Mouse (Mus musculus) stomach, embryonic 15.5 days (tissue): ENCODE results near the gene Unc13b. TPM values are rescaled to one million over a fixed set of nuclear protein-coding genes. Genes with fewer than 3 reads are reported as not detected.

Source experiments
- ATAC-seq: fragments of 200-750 bp; cut with Nextera tagmentation; 2 replicates; pipeline ENCODE4 v1.8.0; 2017; ENCODE audit warnings: low read depth, moderate number of reproducible peaks, moderate TSS enrichment; ENCODE audit not compliant: insufficient read depth, low FRiP score
- H3K27ac ChIP-seq: fragments of 300-500 bp; sonication (generic); 2 replicates; pipeline ENCODE4 v1.5.1; 2015; ENCODE audit warnings: mild to moderate bottlenecking, inconsistent platforms
- H3K27me3 ChIP-seq: fragments of 300-500 bp; sonication (generic); replicated peaks from 2 replicates; pipeline ENCODE4 v1.6.1; 2015; ENCODE audit warnings: inconsistent platforms
- H3K36me3 ChIP-seq: fragments of 300-500 bp; sonication (generic); 2 replicates; pipeline ENCODE4 v1.6.1; 2015; ENCODE audit warnings: inconsistent platforms
- H3K4me1 ChIP-seq: fragments of 300-500 bp; sonication (generic); 2 replicates; pipeline ENCODE4 v1.6.1; 2015; ENCODE audit warnings: inconsistent platforms
- H3K4me2 ChIP-seq: fragments of 300-500 bp; sonication (generic); 2 replicates; pipeline ENCODE4 v1.6.1; 2015; ENCODE audit warnings: mild to moderate bottlenecking, inconsistent platforms
- H3K4me3 ChIP-seq: fragments of 300-500 bp; sonication (generic); replicated peaks from 2 replicates; pipeline ENCODE4 v1.5.1; 2015; ENCODE audit warnings: inconsistent platforms
- H3K9ac ChIP-seq: fragments of 300-500 bp; sonication (generic); 2 replicates; pipeline ENCODE4 v1.6.1; 2015; ENCODE audit warnings: inconsistent platforms
- H3K9me3 ChIP-seq: fragments of 300-500 bp; sonication (generic); 2 replicates; pipeline ENCODE4 v1.6.1; 2016; ENCODE audit warnings: inconsistent platforms
- WGBS: fragments of 180-500 bp; shearing (Covaris S2); methylation state at CpG from one replicate; pipeline ENCODE4 v1.1.7; 2015; 5-methylcytosine and 5-hydroxymethylcytosine counted together
- polyA plus RNA-seq: library from polyadenylated mRNA; unstranded; fragments of >200 nt; fragmentation: Nextera tagmentation; extraction: Ambion mirVana; gene quantifications from 2 replicates; pipeline ENCODE4 v1.2.1, GENCODE M21; 2015

The Unc13b gene
- 7.8 and 9.1 TPM in 2 replicates for polyA plus RNA-seq

- Histone ChIP-seq H3K27me3 (0 out of 2 replicates have a peak, but pooled peaks cover 4% of the 10 kb centered on the region), H3K27ac (peak within 1 kb of the TSS; percentile 86), H3K4me1 (0 out of 2 replicates have a peak, but pooled peaks cover 5% of the 10 kb centered on the region), H3K9ac (peak within 1 kb of the TSS; percentile 58), H3K4me3 (peak within 1 kb of the TSS; percentile 74), H3K9me3 (no peaks in the 10 kb centered on the region), H3K4me2 (peak within 1 kb of the TSS; percentile 96), H3K36me3 (no peaks in the 10 kb centered on the region)
- ATAC-seq, result peak; percentile 98
- under 1% methylated on average over 87 of the region's 90 CpGs for WGBS
Observed at GRCm38 (mm10) chr4:43058753-43059654, at the start of gene Unc13b. Unc13b (plus strand) TSS chr4:43058953.

DNA sequence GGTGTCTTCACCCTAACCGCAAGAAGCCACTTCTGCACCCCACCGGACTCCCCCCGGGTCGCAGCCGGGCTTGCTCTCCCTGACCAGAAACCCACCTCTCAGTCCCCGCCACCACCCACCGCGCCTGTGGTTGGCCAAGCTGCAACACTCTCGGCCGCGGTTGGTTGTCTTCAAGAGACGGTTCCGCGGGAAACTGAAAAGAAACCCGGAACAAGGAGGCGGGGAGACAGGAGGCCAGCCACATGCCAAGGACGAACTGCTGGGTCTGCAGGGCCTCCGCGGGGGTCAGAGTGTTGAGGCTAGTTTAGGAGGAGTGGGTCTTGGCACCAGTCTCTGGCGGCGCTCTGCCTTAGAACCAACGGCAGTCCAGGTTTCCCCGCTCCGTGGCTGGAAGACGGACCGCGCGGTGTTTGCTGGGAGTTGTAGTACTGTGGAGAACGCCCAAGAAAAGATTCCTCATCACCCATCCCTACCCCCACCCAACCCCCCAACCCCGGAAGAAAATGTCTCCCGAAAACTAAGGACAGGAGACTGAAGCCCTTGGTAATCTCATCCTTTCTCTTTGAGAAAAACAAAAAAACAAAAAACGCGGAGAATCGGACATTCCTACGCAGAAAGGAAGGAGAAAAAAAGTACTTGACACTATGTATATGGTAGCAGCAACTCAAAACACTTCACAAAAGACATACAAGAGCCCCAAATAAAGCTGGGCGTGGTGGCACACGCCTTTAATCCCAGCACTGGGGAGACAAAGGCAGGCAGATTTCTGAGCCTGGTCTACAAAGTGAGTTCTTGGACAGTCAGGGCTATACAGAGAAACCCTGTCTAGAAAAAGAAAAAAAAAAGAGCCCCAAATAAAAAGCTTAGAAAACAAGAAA is 48.4 kb upstream of the Unc13b start, which contains the start of gene Fancg:
Gene Fancg (minus strand): TSS at position 346 of the 878 bp plus-strand sequence.
- ATAC-seq, result peak; percentile 89
- H3K4me2 ChIP-seq, result peak within 1 kb of the TSS; percentile 69
- no peak within 1 kb of the TSS for H3K27ac ChIP-seq
- H3K9ac ChIP-seq, result peak within 1 kb of the TSS; percentile 57
- 1% methylated on average over 37 of the region's 37 CpGs for WGBS
- no peaks in the 10 kb centered on the region for H3K9me3 ChIP-seq
- peak within 1 kb of the TSS; percentile 89 for H3K4me3 ChIP-seq
- H3K27me3 ChIP-seq, result no peaks in the 10 kb centered on the region
- H3K36me3 ChIP-seq, result no peaks in the 10 kb centered on the region
- H3K4me1 ChIP-seq, result peaks cover 12% of the 10 kb centered on the region; the same call in 1 of the 2 replicates

GRCm38 (mm10) chr4:43012091-43012490 is 46.7 kb upstream of the Unc13b start:
- Histone ChIP-seq H3K4me1 (peaks cover 12% of the 10 kb centered on the region; the same call in 1 of the 2 replicates), H3K4me3 (no peak overlapping the region), H3K9ac (no peak overlapping the region), H3K4me2 (no peak overlapping the region), H3K27ac (no peak overlapping the region), H3K27me3 (no peaks in the 10 kb centered on the region), H3K36me3 (no peaks in the 10 kb centered on the region), H3K9me3 (no peaks in the 10 kb centered on the region)
- no peak for ATAC-seq
- WGBS, result 94% methylated on average over 1 of the region's 1 CpGs

DNA sequence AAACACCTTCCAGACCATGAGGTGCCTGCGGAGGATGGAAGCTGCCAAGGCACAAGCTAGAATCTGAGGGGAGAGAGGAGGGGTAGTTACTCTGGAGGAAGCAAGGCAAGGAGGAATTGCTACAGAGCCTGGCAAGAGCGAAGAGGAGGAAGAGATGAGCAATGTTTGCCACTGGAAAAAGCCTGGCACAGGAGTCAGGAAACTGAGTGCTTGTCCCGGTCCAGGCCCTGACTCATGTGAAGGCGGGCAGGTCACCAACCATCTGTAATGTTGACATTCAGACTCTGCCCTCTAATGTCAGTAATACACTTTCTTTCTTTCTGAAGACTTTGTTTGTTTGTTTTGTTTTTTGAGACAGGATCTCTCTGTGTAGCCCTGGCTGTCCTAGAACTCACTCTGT is 40.6 kb upstream of the Unc13b start:
- 92% methylated on average over 4 of the region's 4 CpGs for WGBS
- H3K36me3 ChIP-seq, result peaks cover 27% of the 10 kb centered on the region
- H3K4me1 ChIP-seq, result no peaks in the 10 kb centered on the region
- H3K9me3 ChIP-seq, result no peaks in the 10 kb centered on the region
- no peak overlapping the region for H3K4me3 ChIP-seq
- no peaks in the 10 kb centered on the region for H3K27me3 ChIP-seq
- H3K4me2 ChIP-seq, result no peak overlapping the region
- H3K9ac ChIP-seq, result no peak overlapping the region
- no peak for ATAC-seq
- H3K27ac ChIP-seq, result no peak overlapping the region

- WGBS, result 89% methylated on average over 10 of the region's 10 CpGs
- no peak overlapping the region for H3K9ac ChIP-seq
- no peak overlapping the region for H3K4me3 ChIP-seq
- H3K27me3 ChIP-seq, result no peaks in the 10 kb centered on the region
- no peak for ATAC-seq
- no peaks in the 10 kb centered on the region for H3K4me1 ChIP-seq
- no peak overlapping the region for H3K27ac ChIP-seq
- H3K9me3 ChIP-seq, result no peaks in the 10 kb centered on the region
- no peak overlapping the region for H3K4me2 ChIP-seq
- peaks cover 27% of the 10 kb centered on the region for H3K36me3 ChIP-seq
Observed at GRCm38 (mm10) chr4:43019176-43019575, 39.6 kb upstream of the Unc13b start.

DNA sequence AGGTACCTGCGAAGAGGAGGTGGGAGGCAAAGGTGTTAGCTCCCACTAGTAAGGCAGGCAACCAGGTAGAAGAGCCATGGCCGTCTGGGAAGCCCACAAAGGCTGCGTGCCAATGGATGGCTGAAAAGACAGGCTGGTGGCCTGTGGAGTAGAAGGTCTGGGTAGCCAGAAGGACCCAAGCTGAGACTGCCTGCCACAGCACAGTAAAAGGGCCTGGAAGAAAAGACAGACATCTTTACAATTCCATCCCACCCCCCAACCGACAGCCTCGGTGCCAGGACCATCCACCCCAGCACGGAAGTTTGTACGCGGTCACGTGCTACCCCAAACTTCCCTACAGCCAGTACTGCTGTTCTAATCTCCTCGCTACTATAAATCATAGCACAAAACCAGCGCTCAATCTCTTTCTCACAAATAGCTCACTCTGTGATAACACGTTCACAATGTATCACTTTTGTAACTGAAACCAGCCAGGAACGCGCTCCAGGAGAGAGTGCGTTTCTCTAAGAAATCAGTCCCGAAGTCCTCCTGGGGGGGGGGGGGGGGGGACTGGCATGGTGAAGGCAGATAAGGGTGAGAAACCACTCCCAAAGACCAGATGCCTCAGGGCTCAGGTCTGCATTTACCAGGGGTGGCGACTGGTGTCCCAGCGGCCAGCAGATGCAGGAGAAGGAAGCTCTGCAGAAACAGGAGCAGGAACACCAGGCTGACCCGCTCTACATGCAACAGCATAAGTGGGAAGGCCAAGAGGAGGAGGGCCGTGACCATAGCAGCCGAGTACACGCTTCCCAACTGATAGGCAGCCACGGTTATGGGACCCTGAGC is 38.9 kb upstream of the Unc13b start:
- ATAC-seq, result no peak
- no peaks in the 10 kb centered on the region for H3K9me3 ChIP-seq
- 90% methylated on average over 23 of the region's 23 CpGs for WGBS
- no peak overlapping the region for H3K9ac ChIP-seq
- peaks cover 27% of the 10 kb centered on the region for H3K36me3 ChIP-seq
- no peak overlapping the region for H3K4me2 ChIP-seq
- H3K27me3 ChIP-seq, result no peaks in the 10 kb centered on the region
- no peak overlapping the region for H3K4me3 ChIP-seq
- no peak overlapping the region for H3K27ac ChIP-seq
- H3K4me1 ChIP-seq, result peaks cover 6% of the 10 kb centered on the region

GRCm38 (mm10) chr4:43020876-43021275 is 37.9 kb upstream of the Unc13b start:
- no peaks in the 10 kb centered on the region for H3K27me3 ChIP-seq
- no peak overlapping the region for H3K4me2 ChIP-seq
- 84% methylated on average over 16 of the region's 16 CpGs for WGBS
- H3K4me1 ChIP-seq, result peaks cover 8% of the 10 kb centered on the region
- no peak for ATAC-seq
- no peak overlapping the region for H3K9ac ChIP-seq
- H3K4me3 ChIP-seq, result no peak overlapping the region
- no peaks in the 10 kb centered on the region for H3K9me3 ChIP-seq
- no peak overlapping the region for H3K27ac ChIP-seq
- H3K36me3 ChIP-seq, result peaks cover 27% of the 10 kb centered on the region

DNA sequence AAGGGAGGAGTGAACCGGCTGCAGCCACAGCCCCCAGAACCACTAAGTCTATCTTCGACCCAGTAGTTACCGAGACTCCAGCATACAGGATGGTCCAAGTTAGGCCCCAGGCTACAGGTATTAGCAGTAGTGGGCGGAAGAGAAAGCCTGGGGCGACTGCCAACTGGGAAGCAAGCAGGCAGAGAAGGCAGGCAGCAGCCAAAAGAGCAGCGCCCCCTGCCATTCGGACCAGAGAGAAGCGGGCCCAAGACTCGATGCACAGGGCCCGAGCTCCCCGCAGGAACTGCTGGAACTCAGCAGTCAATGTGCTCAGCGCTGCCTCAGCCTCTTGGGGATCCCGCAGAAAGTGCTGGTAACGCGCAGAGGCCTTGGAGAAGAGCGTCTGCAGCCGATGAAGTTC is 37.4 kb upstream of the Unc13b start:
- no peak overlapping the region for H3K4me3 ChIP-seq
- H3K9me3 ChIP-seq, result no peaks in the 10 kb centered on the region
- H3K27me3 ChIP-seq, result no peaks in the 10 kb centered on the region
- ATAC-seq, result no peak
- no peak overlapping the region for H3K4me2 ChIP-seq
- H3K9ac ChIP-seq, result no peak overlapping the region
- 77% methylated on average over 17 of the region's 17 CpGs for WGBS
- no peak overlapping the region for H3K27ac ChIP-seq
- H3K4me1 ChIP-seq, result peaks cover 8% of the 10 kb centered on the region
- H3K36me3 ChIP-seq, result peaks cover 27% of the 10 kb centered on the region

- H3K9me3 ChIP-seq, result no peaks in the 10 kb centered on the region
- H3K27me3 ChIP-seq, result no peaks in the 10 kb centered on the region
- H3K9ac ChIP-seq, result peak overlapping the region; percentile 47; the same call in 1 of the 2 replicates
- peaks cover 8% of the 10 kb centered on the region for H3K4me1 ChIP-seq
- peak overlapping the region; percentile 64 for H3K4me3 ChIP-seq
- peak overlapping the region; percentile 70 for H3K4me2 ChIP-seq
- 77% methylated on average over 14 of the region's 14 CpGs for WGBS
- peaks cover 32% of the 10 kb centered on the region for H3K36me3 ChIP-seq
- H3K27ac ChIP-seq, result peak overlapping the region; percentile 92; the same call in 1 of the 2 replicates
- ATAC-seq, result no peak
Observed at GRCm38 (mm10) chr4:43024673-43025072, 34.1 kb upstream of the Unc13b start.

GRCm38 (mm10) chr4:43025084-43025960 is 33.4 kb upstream of the Unc13b start, which contains the start of gene Pigo:
Pigo (minus strand) TSS chr4:43025819.
- Histone ChIP-seq H3K27ac (peak within 1 kb of the TSS; percentile 92), H3K9ac (peak within 1 kb of the TSS; percentile 51), H3K9me3 (no peaks in the 10 kb centered on the region), H3K4me3 (peak within 1 kb of the TSS; percentile 64), H3K4me1 (peaks cover 12% of the 10 kb centered on the region), H3K27me3 (no peaks in the 10 kb centered on the region), H3K4me2 (peak within 1 kb of the TSS; percentile 70), H3K36me3 (peaks cover 32% of the 10 kb centered on the region)
- 5% methylated on average over 42 of the region's 42 CpGs for WGBS
- ATAC-seq, result peak; percentile 93
